Mouse (Mus musculus) gastrocnemius, adult 8-10 months (tissue): Measurements from ENCODE around the gene Cdc42bpg. TPM values are rescaled to one million over a fixed set of nuclear protein-coding genes. Genes with fewer than 3 reads are reported as not detected.
A peak's percentile ranks its signal among the peaks of the same experiment; 100 is the strongest.
"Not testable (repeated sequence)": the region's sequence is repeated elsewhere in the genome, so short reads cannot be mapped to it uniquely, and the experiment has no call there.

Experiments
- DNase-seq, 2 experiments: peaks; one replicate each; pipeline ENCODE4 v3.0.0; 2022; ENCODE audit warnings: low spot score in 2 of 2
- total RNA-seq, 4 experiments: library from RNA; stranded (reverse); gene quantifications; 2 replicates each; pipeline ENCODE4 v1.2.4; 2022

Gene Cdc42bpg
- total RNA-seq, 4 experiments from 2014 or later = 7.6 to 11.5 (median 8.5) TPM

- peak; percentile 99 for DNase-seq
Observed at GRCm38 (mm10) chr19:6276426-6277421, 29.5 kb upstream of the Cdc42bpg start, which contains the start of gene Ehd1. Gene Ehd1 (plus strand): TSS chr19:6276725.

DNA sequence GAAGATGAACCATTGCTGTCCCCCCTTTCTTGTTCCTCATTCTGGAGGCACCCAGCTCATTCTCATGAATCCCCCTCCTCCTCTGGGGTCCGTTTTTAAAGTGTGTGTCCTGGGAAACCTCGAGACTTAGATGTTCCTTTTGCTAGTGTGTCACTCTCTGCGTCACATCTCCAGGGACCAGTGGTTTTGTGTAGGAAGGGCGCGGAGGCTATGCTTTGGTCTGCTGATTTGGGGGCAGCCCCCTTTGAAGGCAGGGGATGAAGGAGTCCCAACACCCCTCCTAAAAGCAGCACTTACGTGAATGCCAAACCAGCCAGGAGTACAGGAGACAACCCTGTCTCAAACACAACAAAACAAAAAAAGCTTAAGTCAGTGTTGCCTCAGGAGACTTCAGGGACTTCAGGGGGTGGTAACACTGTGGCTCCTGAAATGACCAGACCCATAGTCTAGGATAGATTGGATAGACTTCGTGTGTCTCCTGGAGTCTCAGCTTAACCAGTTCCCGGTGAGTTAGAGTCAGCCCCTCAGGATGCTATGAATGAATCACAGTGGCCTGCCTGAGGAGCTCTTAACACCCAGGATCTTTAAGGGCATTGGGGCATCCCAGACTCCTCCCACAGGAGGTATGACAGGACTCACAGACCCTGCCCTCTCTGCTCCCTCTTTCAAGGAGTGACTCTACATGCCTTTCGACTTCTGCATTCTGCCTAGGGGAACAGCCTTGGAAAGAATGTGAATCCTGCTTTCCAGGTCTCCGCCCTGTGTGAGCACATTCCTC lies 28.4 kb upstream of the Cdc42bpg start:
- peak; percentile 66 to 73 for DNase-seq

DNA sequence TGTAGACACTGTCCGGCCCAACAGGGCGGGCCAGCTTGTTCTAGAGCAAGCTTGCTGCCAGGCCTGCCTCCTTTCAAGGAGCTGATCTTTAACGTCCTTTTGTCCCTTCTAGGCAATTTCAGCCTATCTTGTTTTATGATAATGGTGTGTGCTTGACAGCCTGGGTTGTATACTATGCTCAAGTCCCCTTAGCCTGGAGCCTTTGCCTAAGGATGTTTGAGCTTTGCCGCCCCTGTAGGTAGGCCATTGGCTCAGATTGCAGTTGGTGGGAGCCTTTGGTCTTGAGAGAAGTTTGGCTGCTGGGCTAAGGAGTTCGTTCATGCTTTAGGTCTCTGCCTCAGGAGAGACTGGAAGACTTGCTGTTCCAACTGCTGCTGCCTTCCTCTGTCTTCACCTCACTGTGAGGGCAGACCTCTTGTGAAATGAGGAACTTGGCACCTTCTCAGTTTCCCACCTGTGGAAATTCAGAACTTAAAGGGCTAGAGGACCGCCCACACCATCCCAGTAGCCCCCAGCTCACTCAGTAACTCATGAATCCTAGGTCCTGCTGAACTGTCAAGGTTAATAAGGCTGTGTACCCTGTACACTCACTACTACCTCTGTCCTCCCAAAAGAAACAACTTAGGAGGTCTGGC lies 27.7 kb upstream of the Cdc42bpg start:
- no peak for DNase-seq

GRCm38 (mm10) chr19:6279481-6280144 lies 26.6 kb upstream of the Cdc42bpg start:
- DNase-seq = no peak

GRCm38 (mm10) chr19:6280554-6280953 lies 25.7 kb upstream of the Cdc42bpg start:
- DNase-seq = no peak

- DNase-seq = no peak
Observed at GRCm38 (mm10) chr19:6281122-6282020, 24.9 kb upstream of the Cdc42bpg start.

DNA sequence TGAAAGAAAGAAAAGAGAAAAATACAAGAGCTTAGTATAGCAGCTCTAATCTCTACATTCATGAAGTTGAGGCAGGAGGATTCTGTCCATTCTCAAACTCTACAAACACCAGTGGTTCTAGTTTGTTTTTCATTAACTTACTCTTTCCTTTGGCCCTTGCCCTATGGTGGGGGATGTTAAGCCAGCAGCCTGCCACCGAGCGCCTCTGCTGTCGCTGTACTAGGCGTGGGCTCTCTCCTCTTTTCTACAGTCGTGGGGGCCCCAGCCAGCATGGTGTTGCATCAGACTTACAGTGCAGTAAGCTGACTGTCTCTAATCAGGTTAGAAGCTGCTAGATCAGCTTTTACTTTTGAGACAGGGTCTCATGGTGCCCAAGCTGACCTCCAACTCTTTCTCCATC lies 23.3 kb upstream of the Cdc42bpg start:
- no peak for DNase-seq

DNA sequence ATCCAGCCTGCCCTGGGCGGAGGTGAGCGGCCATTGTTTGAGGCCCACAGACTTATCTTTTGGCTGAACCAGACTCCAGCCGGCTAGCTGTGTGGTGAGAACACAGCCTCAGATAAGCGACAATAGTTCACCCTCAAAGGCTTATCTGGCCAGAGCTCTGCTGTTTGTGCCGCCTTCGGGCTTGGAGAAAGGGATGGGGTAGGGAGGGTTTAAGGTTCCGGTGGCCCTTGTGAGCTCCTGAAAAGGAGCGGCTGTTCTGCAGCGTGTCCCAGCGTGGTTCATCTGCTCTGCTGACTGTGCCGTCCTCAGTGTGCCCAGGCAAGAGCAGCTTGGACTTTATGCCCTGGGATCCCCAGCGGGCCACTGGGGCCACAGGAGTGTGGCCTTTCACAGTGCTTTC lies 21.8 kb upstream of the Cdc42bpg start:
- DNase-seq = no peak

DNA sequence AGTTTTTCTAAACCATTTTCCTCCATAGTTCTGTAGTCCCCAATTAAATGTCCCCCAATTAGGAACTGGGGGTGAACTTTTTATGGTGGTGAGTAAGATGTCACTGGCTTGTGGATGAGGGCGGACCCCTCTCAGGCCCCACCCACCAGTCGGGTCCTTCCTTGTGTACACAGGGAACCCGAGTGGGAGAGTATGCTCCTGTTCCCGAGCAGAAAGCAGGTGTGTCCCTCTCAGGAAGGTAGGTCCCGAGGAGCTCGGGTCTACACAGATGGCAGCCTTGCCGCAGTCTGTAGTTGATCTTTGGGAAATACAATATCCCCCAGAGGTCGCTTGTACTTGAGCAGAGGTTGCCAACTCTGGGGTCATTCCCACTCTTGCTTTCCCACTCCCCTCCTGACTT lies 21.0 kb upstream of the Cdc42bpg start:
- no peak for DNase-seq

- no peak for DNase-seq
Observed at GRCm38 (mm10) chr19:6285632-6286433, 20.4 kb upstream of the Cdc42bpg start.

- DNase-seq = no peak
Observed at GRCm38 (mm10) chr19:6286434-6287401, 19.5 kb upstream of the Cdc42bpg start.

DNA sequence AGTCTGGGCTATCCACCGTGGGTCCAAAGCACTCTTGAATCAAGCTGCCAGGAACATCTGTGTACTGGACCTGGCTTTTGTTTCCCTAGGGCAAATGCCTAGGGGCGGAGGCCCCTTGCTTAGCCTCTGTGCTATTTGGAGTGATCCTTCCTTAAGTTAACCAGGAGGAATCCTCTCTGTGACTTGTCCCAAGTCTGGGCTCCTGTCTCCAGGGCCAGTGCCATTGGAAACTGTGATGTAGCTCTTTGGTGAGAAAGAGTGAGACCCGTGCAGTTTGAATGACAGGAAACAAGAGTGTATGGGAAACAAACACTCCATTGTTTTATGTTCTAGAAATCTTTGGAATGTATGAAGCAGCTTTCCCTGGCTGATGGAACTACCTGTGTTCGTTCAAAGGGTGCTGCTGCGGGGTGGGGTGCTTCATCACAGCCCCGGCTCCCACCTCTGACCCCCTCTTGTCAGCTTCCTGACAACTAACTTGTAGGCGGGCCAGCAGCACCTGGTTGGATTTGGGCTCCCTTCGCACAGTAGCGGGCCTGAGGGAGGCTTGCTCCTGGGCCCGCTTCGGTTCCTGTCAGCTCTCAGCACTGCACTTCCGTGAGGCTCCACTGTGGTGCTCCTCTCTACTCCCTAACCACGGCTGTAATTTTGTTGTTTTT lies 17.9 kb upstream of the Cdc42bpg start:
- no peak for DNase-seq

GRCm38 (mm10) chr19:6289696-6290238 lies 16.5 kb upstream of the Cdc42bpg start:
- no peak for DNase-seq

- DNase-seq = not testable (repeated sequence)
Observed at GRCm38 (mm10) chr19:6290720-6291116, 15.5 kb upstream of the Cdc42bpg start.

DNA sequence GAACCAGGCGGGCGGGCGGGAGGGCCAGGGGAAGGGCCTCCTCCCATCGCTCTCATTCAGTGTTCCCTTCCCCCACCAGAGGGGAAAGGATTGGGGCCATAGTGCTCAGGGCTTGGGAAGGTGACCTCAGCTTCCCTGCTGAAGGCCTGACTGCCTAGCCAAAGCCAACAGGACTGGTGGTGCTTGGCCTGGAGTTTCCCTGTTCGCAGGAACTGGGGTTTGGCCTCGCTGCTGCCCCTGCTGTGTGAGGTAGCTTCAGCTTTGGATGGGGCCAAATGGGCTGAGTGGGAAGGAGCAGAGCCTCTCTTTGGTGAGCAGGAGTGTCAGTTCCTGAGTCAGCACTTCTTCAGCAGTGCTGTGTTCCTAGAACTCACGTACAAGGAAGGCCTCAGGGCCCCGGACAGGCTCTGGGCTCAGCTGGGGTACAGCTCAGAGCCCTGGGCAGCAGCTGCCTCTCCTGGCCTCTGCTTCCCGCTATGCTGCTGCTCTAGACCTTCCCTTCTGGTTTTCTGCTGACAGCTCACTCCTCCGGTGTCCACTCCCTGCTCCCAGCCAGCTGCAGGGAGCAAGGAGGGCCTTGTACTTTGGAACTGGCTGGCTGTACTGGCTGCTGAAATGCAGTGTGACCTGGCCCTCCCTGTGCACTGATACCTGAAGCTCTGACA lies 15.0 kb upstream of the Cdc42bpg start:
- DNase-seq = peak in 1 of 2 experiments; percentile 44

- no peak for DNase-seq
Observed at GRCm38 (mm10) chr19:6292262-6292661, 14.0 kb upstream of the Cdc42bpg start.

DNA sequence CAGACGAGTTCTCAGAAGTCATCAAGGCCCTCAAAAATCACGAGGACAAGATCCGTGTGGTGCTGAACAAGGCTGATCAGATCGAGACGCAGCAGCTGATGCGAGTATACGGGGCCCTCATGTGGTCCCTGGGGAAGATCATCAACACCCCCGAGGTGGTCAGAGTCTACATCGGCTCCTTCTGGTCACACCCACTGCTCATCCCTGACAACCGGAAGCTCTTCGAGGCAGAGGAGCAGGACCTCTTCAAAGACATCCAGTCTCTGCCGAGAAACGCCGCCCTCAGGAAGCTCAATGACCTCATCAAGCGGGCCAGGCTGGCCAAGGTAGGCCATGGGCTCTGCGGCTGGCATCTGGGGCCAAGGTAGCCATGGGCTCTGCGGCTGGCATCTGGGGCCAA lies 12.0 kb upstream of the Cdc42bpg start:
- no peak for DNase-seq
